In the genomic region with DNA sequence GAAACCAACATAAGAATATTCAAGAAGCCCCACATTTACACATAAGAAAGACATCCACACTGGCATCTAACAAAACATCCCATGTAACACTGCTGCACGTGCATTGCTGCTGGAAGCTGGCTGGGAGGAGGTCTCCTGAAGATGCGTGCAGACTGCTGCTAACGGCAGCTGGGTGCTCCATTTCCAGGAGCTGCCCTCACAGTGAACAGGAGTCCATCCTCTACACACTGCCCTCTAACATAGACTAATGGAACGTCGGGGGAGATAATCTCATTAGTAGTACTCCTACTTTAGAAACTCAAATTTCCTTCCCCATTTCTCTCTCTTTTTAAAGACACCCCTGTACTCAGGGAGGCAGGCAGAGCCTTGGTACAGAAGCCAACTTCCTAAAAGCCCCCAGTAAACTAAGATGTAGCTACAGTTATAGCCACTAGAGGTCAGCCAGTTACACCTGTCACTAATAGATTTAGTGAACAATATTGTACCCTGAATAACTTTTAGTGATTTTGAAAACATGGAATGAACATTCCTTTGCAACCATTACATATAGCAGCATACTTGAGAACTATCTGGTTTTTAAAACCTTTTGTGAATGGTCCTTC, we compare ENCODE assay signal across 9 mouse cellular contexts.
DNase-seq lines count a peak whose midpoint lies in the region; ATAC-seq and TF ChIP-seq lines count a peak whose summit lies in the region.
"Had no signal": no experiment of that assay in that cellular context is flagged by ENCODE, and none has a peak within 500 bp of the region (broad histone marks: within the 10 kb centered on the region; RNA-seq: fewer than 3 reads in every experiment).

No protein-coding gene starts in this region.

- no peak overlapping the region for H3K4me2 ChIP-seq in hindbrain, postnatal 0 days (ENCODE audit: low read depth, low read length)

- peak overlapping the region; percentile 14; the same call in 1 of the 2 replicates for H3K27ac ChIP-seq in layer of hippocampus, adult 2 months
- H3K27ac ChIP-seq in hindbrain, postnatal 0 days, result no peak overlapping the region

- ATAC-seq in hindbrain, postnatal 0 days, result peak; percentile 43; the same call in 1 of the 2 replicates
- ATAC-seq in erythroid progenitor cell, adult 5-6 weeks (replicated peaks; ENCODE audit: low FRiP score, poor library complexity, severe bottlenecking), result no peak

- no peaks in the 10 kb centered on the region for H3K4me1 ChIP-seq in hindbrain, postnatal 0 days (ENCODE audit: insufficient read depth, low read length)

- peak; percentile 85 for TF ChIP-seq CTCF in layer of hippocampus, adult 2 months (conservative IDR thresholded peaks at IDR 0.05)
- peak; percentile 70 for TF ChIP-seq CTCF in hindbrain, postnatal 0 days (IDR thresholded peaks at IDR 0.05; ENCODE audit: low read depth)

- H3K9ac ChIP-seq in hindbrain, postnatal 0 days (replicated peaks; ENCODE audit: low read length), result no peak overlapping the region

- H3K36me3 ChIP-seq in hindbrain, postnatal 0 days (ENCODE audit: insufficient read depth, low read length), result no peaks in the 10 kb centered on the region

- peak in 1 of 2 experiments; percentile 18 for DNase-seq in layer of hippocampus, adult 2 months (ENCODE audit: low spot score in 2 of 2)
- DNase-seq in layer of hippocampus, postnatal 36 days, result no peak
- DNase-seq in CD4-positive, CD25-positive, alpha-beta regulatory T cell, adult 2 months (ENCODE audit: low read depth, low spot score), result peak; percentile 41
- peak; percentile 19 for DNase-seq in MEL-GATA-1-ER (ENCODE audit: extremely low read depth, low read depth)
- peak; percentile 59 for DNase-seq in hindbrain, postnatal 0 days (ENCODE audit: low spot score)
- no peak for DNase-seq in thymus, postnatal 10 days (ENCODE audit: low spot score in 2 of 2)
- DNase-seq: adrenal gland, adult 8-10 months; left cerebral cortex, postnatal 4 days had no signal

- H3K9me3 ChIP-seq in hindbrain, postnatal 0 days (ENCODE audit: low read length), result no peaks in the 10 kb centered on the region

- no peaks in the 10 kb centered on the region for H3K27me3 ChIP-seq in hindbrain, postnatal 0 days (ENCODE audit: insufficient read depth, low read length)

- 45% methylated on average over 5 of the region's 5 CpGs for whole genome bisulfite sequencing in hindbrain, postnatal 0 days

- no peak overlapping the region for H3K4me3 ChIP-seq in layer of hippocampus, adult 2 months
- no peak overlapping the region for H3K4me3 ChIP-seq in hindbrain, postnatal 0 days (ENCODE audit: low read length)

Comparison
In these comparisons a context has a peak if more than half of its experiments do, and no peak if none do; other contexts are left out.
1. DNase-seq: peak in CD4-positive, CD25-positive, alpha-beta regulatory T cell, adult 2 months (single experiment), MEL-GATA-1-ER (single experiment) and hindbrain, postnatal 0 days (single experiment); none in layer of hippocampus, postnatal 36 days (0 of 2) and thymus, postnatal 10 days (0 of 2).